Mouse (Mus musculus) spleen, postnatal 4 days (tissue): ENCODE measurements around the gene Mmrn2.
"Not testable (repeated sequence)": the region's sequence is repeated elsewhere in the genome, so short reads cannot be mapped to it uniquely, and the experiment has no call there.

Experiments
- DNase-seq, 2 experiments: peaks; one replicate each; pipeline ENCODE4 v3.0.0; 2022; ENCODE audit warnings: low spot score in 2 of 2

Mmrn2 gene

DNA sequence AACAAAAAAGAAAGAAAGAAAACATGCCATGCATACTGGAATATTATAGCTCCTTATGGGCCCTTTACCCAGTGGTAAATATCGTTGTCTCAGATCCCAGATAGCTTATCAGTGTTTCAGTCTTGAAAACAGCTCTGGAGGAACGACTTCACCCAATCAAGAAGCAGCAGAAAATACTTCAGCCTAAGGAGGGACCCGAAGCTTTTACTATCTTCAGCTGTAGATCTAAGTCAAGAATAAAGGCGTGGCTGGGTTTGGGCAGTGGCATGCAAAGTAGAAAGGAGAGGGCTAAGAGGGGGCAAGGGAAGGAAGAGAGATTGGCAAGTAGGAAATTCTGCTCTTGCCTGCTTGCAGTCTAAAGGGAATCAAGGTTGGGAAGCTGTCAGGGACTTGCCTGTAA lies 13.1 kb upstream of the Mmrn2 start:
- no peak for DNase-seq

DNA sequence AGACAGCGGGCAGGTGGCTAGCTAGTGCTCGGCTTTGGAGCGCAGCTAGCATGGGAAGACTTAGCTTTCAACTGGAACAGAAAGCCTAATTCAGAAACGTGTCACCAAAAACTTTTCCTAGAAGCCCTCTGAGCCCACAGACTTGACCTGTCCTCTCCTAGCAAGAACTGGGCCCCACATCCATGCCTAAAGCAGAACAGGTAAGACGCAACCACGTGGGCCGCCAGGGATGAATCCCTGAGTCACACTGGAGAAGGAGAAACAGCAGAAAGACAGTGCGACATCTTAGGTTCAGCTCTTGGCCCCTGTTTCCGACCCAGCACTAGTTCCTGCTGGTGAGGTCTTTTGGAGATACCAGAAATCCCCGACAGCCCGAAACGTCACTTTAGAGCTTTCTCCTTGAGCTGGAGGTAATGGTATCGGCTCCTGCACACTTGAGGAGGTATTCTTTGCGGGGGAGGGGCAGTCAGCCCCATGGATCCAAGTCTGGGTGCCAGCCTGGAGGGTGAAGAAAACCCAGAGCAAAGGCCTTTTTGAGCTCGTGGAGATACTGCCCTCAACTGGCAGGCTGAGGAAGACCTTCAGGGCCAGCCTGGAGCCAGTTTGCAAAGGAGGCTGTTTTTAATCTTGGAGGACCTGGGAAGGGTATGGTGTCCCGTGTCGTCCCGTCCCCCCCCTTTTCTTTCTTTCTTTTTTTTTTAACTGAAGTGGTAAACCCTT lies 12.4 kb upstream of the Mmrn2 start:
- DNase-seq: peak in 1 of 2 experiments; percentile 25

DNA sequence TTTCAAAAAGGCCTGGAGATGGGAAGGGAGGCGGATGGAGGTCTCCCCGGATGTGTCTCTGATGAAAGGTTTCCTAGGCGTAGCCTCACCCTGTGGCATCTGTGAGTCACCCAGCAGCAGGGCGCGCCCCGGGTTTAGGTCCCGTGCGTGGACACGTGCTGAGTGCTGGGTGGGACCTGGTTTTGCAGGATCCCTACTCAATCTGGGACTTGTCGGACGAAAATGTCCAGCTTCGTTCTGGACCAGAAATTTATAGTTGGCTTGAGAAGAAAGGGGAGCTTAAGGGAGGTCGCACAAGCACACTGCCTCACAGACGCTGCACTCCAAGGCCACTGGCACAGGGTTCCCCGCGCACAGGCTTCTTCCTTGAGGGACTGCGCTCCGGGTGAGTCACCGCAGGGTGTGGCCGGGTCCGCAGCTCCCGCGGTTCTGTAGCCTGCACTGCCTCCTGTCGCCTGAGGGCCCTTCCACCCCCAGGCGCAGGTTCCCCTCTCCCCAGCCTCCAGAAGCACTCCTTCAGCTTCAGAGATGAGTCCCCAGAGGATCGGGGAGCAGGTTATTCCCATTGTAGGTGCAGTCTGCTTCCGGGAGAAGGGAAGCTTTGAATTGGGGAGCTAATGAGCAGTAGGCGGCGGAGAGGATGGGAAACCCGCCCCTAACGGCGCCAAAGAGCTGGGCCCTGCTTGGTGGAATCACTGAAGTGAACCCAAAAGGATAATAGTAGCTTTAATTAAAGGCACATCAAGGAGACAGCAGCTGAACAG lies 11.6 kb upstream of the Mmrn2 start:
- peak in 1 of 2 experiments; percentile 25 for DNase-seq

DNA sequence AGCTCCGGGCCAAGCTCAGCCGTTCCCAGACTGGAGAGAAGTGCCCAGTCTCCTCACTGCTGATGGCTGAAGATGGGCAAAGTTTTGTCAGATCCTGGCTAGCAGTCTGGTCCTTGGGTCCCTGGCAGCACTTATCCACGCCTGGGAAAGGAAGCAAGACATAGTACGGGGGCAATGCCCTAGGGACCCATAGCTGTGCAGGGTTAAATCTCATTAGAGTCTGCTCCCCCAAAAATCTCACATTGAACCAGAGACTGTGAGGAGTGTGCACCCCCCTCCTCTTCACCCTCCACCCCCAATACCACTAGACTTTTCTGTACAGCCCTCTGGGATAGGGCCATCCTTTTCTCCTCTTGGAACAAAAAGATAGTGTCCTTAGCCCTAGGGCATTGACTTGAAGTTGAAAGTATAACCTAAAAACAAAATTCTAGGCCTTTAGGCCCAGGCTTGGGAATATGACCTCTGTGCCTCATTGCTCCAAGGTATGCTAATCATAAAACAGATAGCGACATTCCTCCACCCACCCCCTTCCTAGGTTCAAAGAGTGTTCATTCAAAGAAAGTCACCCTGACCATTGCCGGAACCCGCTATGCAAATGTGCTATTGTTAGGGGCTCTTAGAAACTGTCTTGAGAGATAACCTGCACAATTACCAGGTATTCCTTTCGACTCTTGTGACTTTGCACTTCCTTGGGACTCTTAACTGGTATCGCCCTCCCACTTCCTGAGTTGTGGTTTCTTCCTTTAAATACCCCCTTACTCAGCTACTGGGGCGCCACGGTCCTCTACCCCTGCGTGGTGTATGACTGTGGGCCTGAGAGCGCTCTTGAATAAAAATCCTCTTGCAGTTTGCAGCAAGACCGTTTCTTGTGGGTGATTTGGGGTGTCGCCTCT lies 10.8 kb upstream of the Mmrn2 start:
- DNase-seq: not testable (repeated sequence)

DNA sequence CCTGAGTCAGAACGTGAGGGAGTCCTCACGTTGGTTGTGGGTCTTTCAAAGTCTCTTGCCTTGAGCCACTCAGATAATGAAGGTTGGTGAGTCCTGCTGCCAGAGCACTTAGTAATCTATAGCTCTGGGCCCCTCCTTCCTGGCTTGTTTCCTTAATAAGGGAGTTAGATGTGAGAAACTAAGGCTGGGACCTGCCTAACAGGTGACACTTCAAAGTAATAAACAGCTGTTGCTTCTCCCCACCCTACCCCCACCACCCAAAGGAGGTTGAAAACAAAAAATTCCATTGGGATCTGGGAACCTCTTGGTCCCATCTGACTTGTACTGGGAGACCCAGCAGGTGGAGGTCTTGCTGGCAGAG lies 10.1 kb upstream of the Mmrn2 start:
- no peak for DNase-seq

DNA sequence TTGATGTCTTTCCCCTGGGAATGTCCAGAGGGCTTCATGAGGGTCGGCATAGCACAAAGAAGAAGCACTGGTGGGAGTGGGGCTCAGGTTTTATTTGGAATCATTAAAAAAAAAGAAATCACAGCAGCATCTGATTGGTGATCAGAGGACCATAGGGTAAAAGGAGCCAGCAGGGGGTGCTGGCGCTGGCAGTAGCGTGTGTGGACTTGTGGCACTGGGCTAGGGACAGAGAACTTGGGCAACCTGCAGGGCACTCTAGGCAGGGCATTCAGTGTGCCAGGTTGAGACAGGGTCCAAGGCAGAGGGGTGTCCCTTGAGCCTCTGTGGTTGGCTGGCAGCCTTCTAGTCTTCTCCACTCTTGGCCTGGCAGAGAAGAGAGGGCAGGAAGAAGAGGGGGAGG lies 5.1 kb upstream of the Mmrn2 start:
- DNase-seq: no peak

DNA sequence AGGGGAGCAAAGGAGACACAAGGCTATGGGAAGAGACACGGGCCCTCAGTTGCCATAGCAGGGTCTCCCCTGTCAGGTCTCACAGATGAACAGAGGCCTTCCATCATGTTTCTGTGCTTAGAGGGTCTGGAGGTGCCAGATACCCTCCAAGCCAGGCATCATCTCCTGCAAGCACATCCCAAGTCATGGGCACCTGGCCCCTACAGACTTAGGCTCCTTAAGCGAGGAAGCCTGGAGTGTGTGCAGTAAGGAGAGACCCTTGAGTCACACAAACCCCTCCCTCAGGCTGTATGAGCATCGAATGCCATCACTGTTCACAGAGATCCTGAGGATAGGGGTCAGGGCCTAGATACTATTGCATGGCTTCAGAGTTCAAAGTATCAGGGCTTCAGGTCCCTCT lies 4.3 kb upstream of the Mmrn2 start:
- DNase-seq: no peak

DNA sequence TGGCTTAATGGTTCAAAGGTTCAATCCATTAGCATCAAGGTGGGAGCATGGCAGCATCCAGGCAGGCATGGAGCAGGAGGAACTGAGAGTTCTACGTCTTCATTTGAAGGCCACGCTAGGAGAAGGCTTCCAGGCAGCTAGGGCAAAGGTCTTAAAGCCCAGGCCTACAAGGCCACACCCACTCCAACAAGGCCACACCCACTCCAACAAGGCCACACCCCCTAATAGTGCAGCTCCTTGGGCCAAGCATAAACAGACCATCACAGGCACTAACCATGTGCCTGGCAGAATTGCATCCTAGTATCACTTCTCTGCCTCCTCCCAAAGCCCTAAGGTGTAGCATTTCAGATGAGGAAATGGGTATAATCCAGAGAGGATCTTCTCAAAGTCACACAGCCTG lies 3.5 kb upstream of the Mmrn2 start:
- no peak for DNase-seq

DNA sequence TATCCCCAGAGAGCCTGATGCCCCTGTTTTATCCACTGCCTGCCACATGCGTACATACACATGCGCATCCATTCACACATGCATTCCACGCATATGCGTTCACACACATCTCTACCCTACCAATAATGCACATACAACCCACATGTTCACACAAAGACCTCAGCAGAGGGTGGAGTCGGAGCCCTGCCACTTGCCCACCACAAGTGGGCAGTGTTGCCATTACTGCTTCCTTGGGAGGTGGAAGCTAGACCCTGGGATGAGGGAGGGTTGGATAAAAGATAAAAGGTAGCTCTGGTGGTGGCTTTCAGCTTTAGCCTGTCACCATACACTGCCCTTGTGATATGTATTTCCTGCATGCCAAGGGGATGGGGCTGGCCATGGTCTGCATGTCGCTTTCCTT lies 2.6 kb upstream of the Mmrn2 start:
- peak in 1 of 2 experiments; percentile 27 for DNase-seq

DNA sequence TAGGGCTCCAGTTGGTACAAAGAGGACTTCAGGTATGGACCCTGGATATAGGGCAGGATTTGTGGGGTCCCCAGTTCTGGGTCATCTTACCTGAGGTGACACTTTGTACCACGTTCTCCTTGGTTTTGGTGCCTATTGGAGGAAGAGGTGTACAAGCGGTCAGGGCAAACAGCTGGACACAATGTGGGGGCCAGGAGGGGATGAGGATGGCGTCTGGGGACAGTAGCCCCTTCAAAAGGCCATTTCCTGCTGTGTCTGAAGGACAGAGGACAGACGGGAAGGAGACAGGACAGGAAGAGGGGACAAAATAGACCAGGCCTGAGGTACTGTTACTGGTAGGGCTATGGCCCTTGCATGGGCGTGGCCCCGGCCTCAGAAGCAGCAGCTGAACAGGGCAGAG lies 1.7 kb upstream of the Mmrn2 start:
- no peak for DNase-seq

DNA sequence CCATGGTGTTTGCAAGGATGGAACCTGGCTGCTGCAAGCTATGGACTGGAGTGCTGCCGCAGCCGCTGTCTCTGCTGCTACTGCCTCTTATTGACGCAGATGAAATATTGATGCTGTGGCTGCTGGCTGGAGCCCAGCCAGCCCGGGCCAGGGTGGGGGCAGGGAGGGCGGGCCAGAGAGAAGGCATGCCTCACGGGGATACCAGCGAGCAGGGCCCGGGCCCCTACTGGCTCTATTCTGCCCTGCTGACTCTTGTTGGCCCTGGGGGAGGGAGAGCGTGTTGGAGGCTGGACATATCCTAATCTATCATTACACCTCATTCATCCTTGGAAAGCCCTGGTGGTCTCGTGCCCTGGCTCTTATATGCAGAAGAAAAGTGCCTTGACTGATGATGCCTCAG lies 688 bp upstream of the Mmrn2 start, which contains the start of gene Sncg:
TSS of gene Sncg (minus strand) at position 213 of the 400 bp plus-strand sequence.
- DNase-seq: no peak

DNA sequence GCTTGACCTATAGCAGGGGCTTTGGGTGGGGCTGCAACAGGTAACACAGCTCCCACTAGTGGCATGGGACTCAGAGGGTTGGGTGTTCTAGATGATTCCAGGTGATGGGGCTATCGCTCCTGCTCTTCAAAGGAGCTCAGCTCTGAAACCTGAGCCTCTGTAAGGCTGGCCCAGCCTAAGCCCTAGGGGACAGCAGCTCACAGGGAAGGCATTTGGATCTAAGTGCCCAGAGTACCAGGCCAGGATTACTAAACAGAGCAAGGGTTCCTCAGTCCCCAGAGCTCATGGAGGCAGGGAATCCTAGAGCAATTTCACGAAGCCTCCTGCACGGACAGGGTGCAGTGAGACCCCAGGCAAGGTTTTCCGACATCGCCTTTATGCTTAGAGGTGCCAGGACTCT lies 676 bp downstream of the Mmrn2 start:
- no peak for DNase-seq

DNA sequence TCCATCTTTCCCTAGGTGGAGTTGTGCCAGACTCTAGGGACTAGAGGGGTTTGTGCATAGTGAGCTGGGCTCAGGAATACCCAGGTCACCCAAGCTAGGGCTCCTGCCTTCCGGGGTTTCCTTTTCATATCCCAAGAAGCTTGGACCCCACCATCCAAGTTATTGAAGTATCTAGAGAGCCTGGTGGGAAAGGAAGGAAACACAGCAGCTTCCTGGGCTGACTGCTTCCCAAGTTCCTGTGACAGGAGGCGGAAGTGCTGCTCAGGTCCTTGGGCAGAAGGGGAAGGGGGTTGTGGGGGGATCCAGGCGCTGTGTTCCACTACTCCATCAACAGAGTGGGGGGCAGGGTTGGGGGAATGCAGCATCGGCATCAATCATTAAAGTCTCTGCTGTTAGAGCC lies 1.9 kb downstream of the Mmrn2 start:
- no peak for DNase-seq

DNA sequence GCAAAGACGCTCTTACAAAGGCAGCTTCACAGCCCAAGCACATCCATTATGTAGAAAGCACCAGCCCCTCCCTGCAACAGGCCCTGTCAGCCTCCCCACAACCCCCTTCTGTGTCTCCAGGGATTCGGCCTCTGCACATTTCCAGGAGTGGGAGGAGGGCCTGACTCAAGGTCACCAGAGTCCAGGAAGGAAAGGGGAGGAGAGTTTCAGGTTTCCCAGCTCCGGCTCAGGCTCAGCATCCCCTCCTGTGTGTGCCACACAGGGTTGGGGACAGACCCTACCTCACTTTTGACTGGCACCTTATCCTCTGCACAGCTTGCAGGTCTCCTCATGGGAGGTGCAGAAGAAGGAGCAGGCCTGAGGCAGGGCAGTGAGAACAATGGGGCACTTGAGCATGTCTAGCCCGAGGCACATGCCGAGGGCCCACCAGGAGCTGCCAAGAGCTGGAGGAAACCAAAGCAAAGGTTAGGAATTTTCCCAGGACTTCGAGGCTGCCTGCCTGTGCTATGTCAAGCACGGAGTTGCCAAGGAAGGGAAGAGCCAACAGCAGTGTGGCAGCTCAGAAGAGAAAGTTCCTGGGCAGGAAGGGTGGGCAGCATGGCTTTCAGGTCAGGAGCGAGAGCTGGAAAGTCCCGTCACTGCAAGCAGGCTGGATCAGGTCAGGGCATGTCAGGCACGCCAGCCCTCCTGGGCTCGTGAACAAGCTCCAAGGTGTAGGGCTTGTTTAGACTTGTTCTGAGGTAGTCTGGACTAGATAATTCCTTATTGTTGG lies 3.5 kb downstream of the Mmrn2 start:
- no peak for DNase-seq

DNA sequence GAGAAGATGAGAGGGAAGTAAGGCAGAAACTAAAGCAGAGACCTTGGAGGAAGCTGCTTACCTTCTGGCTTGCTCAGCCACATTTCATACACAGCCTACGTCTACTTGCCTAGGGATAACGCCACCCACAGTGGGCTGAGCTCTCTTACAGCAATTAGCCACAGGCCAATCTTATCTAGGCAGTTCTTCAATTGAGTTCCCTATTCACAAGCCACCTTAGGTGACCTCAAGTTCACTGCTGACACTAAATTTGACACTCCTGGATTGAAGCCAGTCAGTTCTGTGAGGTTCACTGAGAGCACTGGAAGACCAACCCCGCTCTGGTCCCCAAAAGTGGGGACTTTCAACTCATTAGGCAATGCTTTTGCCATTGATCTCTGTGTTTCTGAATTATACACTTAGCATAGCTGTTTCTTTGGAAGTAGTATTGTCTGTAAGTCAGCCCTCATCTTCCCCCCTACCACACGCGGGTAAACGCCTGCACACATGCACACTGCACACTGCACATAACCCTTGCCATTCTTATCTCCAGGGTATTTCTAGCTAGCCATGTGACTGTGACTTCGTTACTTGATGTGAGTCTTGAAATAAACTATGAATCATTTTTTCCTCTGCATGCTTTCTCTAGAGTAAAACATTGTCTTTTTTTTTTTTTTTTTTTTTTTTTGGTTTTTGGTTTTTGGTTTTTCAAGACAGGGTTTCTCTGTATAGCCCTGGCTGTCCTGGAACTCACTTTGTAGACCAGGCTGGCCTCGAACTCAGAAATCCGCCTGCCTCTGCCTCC lies 7.8 kb downstream of the Mmrn2 start:
- no peak for DNase-seq

DNA sequence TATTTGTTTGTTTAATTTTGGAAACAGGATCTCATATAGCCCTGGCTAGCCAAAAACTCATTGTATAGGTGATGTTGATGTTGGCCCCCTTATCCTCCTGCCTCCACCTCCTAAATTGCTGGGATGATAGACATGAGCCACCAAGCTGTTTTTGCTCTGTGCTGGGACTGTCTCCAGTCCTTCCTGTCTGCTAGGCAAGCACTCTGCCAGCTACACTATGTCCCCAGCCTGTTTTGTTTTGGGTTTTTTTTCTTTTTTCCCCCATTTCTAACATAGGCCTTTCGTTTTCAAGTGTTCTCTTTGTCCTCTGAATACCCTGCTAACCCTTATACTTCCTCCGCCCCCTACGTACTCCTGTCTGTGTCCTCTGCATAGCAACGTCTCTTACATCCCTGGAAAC lies 18.0 kb downstream of the Mmrn2 start:
- DNase-seq: no peak

DNA sequence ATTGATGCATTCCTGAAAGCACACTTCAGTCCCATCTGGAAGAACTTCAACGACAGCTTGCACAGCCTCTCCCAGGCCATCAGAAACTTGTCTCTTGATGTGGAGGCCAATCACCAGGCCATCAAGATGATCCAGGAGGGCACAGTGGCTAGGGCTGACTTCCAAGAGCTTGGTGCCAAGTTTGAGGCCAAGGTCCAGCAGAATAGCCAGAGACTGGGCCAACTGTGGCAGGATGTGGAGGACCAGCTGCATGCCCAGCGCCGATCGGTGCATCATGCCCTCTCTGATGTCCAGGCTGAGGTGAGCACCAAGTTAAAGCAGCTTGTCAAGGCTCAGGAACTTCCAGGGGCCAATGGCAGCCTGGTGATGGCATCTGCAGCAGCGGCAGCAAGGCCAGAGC lies 22.6 kb downstream of the Mmrn2 start:
- no peak for DNase-seq

DNA sequence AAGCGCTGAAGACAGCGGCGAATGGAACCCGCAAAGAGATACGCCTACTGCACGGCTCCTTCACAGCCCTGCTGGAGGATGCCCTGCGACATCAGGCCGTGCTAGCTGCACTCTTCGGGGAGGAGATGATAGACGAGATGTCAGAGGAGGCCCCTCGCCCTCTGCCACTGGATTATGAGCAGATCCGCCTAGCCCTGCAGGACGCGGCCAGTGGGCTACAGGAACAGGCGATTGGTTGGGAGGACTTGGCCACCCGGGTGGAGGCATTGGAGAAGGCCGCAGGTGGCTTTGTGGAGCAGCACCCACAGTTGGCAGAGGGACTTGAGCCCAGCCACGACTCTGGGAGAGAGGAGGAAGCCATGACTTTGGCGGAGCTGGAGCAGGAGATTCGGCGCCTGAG lies 23.6 kb downstream of the Mmrn2 start:
- no peak for DNase-seq

DNA sequence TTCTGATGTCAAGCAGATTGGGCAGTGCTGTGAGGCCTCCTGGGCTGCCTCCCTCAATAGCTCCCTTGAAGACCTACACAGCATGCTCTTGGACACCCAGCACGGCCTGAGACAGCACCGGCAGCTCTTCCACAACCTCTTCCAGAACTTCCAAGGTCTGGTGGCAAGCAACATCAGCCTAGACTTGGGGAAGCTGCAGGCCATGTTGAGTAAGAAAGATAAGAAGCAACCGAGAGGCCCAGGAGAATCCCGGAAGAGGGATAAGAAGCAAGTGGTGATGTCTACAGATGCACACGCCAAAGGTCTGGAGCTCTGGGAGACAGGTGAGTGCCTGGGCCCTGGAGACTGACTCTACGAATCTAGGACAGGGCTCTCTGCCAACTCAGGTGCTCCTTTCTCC lies 24.0 kb downstream of the Mmrn2 start:
- DNase-seq: no peak

DNA sequence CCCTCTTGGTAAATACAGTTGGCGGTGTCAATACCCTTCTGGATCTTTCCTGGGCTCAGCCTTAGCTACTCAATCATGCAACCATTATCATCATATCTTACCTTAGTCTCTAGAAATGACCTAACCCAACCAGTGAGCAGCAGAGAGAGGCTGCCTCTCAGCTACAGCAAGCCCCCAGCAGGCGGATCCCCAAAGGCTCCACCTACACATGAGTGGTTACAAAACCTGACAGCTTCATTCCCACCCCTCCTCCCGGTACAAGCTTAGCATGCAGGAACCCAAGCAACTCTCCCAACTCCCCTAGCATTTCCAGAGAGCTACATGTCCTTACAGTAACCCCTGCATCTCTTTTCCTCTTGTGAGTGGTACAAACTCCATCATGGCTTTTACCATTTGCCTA lies 24.8 kb downstream of the Mmrn2 start:
- no peak for DNase-seq

DNA sequence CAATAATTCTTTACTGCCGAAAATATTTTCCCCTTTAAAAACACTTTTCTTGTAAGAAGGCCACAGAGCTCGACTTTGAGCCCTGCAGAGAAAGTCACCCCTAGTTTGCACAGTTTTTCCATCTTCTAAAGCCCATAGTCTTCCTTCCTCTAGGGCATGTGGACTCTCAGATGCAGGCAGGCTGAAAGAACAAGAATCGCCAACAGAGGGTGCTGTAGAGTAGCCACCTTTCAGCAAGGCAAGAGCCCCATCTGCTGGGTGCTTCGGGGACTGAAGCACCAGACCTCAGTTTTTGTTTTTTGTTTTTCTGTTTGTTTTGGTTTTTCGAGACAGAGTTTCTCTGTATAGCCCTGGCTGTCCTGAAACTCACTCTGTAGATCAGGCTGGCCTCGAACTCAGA lies 25.9 kb downstream of the Mmrn2 start:
- peak; percentile 70 to 87 for DNase-seq
